Mouse (Mus musculus) kidney, embryonic 15.5 days (tissue): Measurements from ENCODE around the gene Arl5c. TPM values are rescaled to one million over a fixed set of nuclear protein-coding genes. Genes with fewer than 3 reads are reported as not detected.

Source experiments
- ATAC-seq: fragments of 200-750 bp; cut with Nextera tagmentation; replicated peaks from 2 replicates; pipeline ENCODE4 v1.8.0; 2017; ENCODE audit warnings: moderate TSS enrichment; ENCODE audit not compliant: low FRiP score
- H3K27ac ChIP-seq: fragments of 300-500 bp; sonication (generic); 2 replicates; pipeline ENCODE4 v1.5.1; 2015; ENCODE audit warnings: mild to moderate bottlenecking, inconsistent platforms
- H3K27me3 ChIP-seq: fragments of 300-500 bp; sonication (generic); 2 replicates; pipeline ENCODE4 v1.6.1; 2015; ENCODE audit warnings: inconsistent platforms
- H3K36me3 ChIP-seq: fragments of 300-500 bp; sonication (generic); 2 replicates; pipeline ENCODE4 v1.6.1; 2015; ENCODE audit warnings: inconsistent platforms
- H3K4me1 ChIP-seq: fragments of 300-500 bp; sonication (generic); 2 replicates; pipeline ENCODE4 v1.6.1; 2015; ENCODE audit warnings: inconsistent platforms
- H3K4me2 ChIP-seq: fragments of 300-500 bp; sonication (generic); 2 replicates; pipeline ENCODE4 v1.6.1; 2015; ENCODE audit warnings: moderate library complexity, mild to moderate bottlenecking, inconsistent platforms
- H3K4me3 ChIP-seq: fragments of 300-500 bp; sonication (generic); replicated peaks from 2 replicates; pipeline ENCODE4 v1.5.1; 2015; ENCODE audit warnings: mild to moderate bottlenecking, inconsistent platforms
- H3K9ac ChIP-seq: fragments of 300-500 bp; sonication (generic); 2 replicates; pipeline ENCODE4 v1.6.1; 2015; ENCODE audit warnings: mild to moderate bottlenecking, inconsistent platforms
- H3K9me3 ChIP-seq: fragments of 300-500 bp; sonication (generic); replicated peaks from 2 replicates; pipeline ENCODE4 v1.6.1; 2016; ENCODE audit warnings: inconsistent platforms
- WGBS: fragments of 180-500 bp; shearing (Covaris S2); methylation state at CpG from one replicate; pipeline ENCODE4 v1.1.7; 2015; ENCODE audit warnings: mixed read lengths; 5-methylcytosine and 5-hydroxymethylcytosine counted together
- polyA plus RNA-seq: library from polyadenylated mRNA; unstranded; fragments of >200 nt; fragmentation: Nextera tagmentation; extraction: Ambion mirVana; gene quantifications from 2 replicates; pipeline ENCODE4 v1.2.1, GENCODE M21; 2015

Gene Arl5c
- polyA plus RNA-seq, 1 experiment from 2014 or later = 10.1 TPM

- H3K36me3 ChIP-seq = peaks cover 33% of the 10 kb centered on the region
- peaks cover 48% of the 10 kb centered on the region for H3K4me1 ChIP-seq
- H3K27ac ChIP-seq = no peak overlapping the region
- WGBS = 63% methylated on average over 6 of the region's 6 CpGs
- no peak overlapping the region for H3K9ac ChIP-seq
- no peak overlapping the region for H3K4me3 ChIP-seq
- H3K27me3 ChIP-seq = peaks cover 21% of the 10 kb centered on the region
- no peak overlapping the region for H3K4me2 ChIP-seq
- H3K9me3 ChIP-seq = no peaks in the 10 kb centered on the region
- ATAC-seq = no peak
Observed at GRCm38 (mm10) chr11:98001986-98002385, 6.0 kb upstream of the Arl5c start.

- H3K4me1 ChIP-seq = peaks cover 48% of the 10 kb centered on the region
- no peak overlapping the region for H3K4me3 ChIP-seq
- ATAC-seq = no peak
- WGBS = 30% methylated on average over 11 of the region's 11 CpGs
- peaks cover 21% of the 10 kb centered on the region for H3K27me3 ChIP-seq
- H3K4me2 ChIP-seq = no peak overlapping the region
- no peak overlapping the region for H3K27ac ChIP-seq
- peaks cover 29% of the 10 kb centered on the region for H3K36me3 ChIP-seq
- H3K9ac ChIP-seq = no peak overlapping the region
- no peaks in the 10 kb centered on the region for H3K9me3 ChIP-seq
Observed at GRCm38 (mm10) chr11:98001351-98001824, 5.4 kb upstream of the Arl5c start.

- H3K4me1 ChIP-seq = peaks cover 53% of the 10 kb centered on the region
- no peaks in the 10 kb centered on the region for H3K9me3 ChIP-seq
- no peak for ATAC-seq
- WGBS = 19% methylated on average over 7 of the region's 7 CpGs
- H3K4me2 ChIP-seq = no peak overlapping the region
- H3K9ac ChIP-seq = no peak overlapping the region
- no peak overlapping the region for H3K27ac ChIP-seq
- H3K4me3 ChIP-seq = no peak overlapping the region
- H3K27me3 ChIP-seq = peaks cover 21% of the 10 kb centered on the region
- H3K36me3 ChIP-seq = peaks cover 20% of the 10 kb centered on the region
Observed at GRCm38 (mm10) chr11:98000378-98001140, 4.6 kb upstream of the Arl5c start.

- H3K27ac ChIP-seq = no peak overlapping the region
- WGBS = 36% methylated on average over 5 of the region's 5 CpGs
- no peak for ATAC-seq
Observed at GRCm38 (mm10) chr11:97999748-98000147, 3.8 kb upstream of the Arl5c start.

DNA sequence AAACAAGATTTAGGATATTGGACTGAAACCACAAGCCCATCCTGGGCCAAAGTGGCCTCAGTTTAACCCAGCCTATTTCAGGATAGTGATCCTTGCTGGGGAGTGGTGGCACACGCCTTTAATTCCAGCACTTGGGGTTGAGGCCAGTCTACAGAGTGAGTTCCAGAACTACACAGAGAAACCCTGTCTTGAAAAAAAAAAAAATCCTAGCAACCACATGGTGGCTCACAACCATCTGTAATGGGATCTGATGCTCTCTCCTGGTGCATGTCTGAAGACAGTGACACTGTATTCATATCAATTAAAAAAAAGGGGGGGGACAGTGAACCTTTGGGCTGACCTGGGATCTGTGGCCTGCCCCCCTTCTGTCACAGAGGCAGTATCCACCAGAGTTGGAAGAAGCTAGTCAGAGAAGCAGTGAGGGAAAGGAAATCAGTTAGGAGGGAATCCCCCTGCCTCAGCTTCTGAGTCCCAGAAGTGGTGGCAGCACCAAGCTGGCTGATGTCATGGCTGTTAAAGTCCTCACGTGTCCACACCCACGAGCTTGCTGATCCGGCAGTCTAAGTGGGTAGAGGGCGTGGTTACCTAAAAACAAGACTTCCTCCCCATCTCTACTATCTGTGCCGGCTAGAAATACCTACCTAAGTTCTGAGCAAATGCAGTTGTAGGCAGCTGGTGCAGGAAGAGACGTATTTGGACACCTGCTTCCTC is 3.1 kb upstream of the Arl5c start:
- Histone ChIP-seq H3K4me2 (no peak overlapping the region), H3K9me3 (no peaks in the 10 kb centered on the region), H3K9ac (no peak overlapping the region), H3K4me1 (peaks cover 64% of the 10 kb centered on the region), H3K4me3 (no peak overlapping the region), H3K27ac (no peak overlapping the region), H3K27me3 (peaks cover 21% of the 10 kb centered on the region), H3K36me3 (peaks cover 5% of the 10 kb centered on the region)
- no peak for ATAC-seq
- 55% methylated on average over 7 of the region's 7 CpGs for WGBS

More at GRCm38 (mm10) chr11:97999748-98000147, 3.8 kb upstream of the Arl5c start:
- no peaks in the 10 kb centered on the region for H3K9me3 ChIP-seq
- H3K4me1 ChIP-seq = peaks cover 61% of the 10 kb centered on the region
- peaks cover 21% of the 10 kb centered on the region for H3K27me3 ChIP-seq
- H3K9ac ChIP-seq = no peak overlapping the region
- no peak overlapping the region for H3K4me3 ChIP-seq
- no peak overlapping the region for H3K4me2 ChIP-seq
- H3K36me3 ChIP-seq = peaks cover 12% of the 10 kb centered on the region

GRCm38 (mm10) chr11:97998074-97998793 is 2.3 kb upstream of the Arl5c start:
- H3K9me3 ChIP-seq = no peaks in the 10 kb centered on the region
- ATAC-seq = no peak
- WGBS = 78% methylated on average over 11 of the region's 11 CpGs
- H3K27me3 ChIP-seq = peaks cover 21% of the 10 kb centered on the region
- no peak overlapping the region for H3K27ac ChIP-seq
- peaks cover 56% of the 10 kb centered on the region for H3K4me1 ChIP-seq
- no peak overlapping the region for H3K4me3 ChIP-seq
- H3K4me2 ChIP-seq = no peak overlapping the region
- H3K36me3 ChIP-seq = 0 out of 2 replicates have a peak, but pooled peaks cover 4% of the 10 kb centered on the region
- H3K9ac ChIP-seq = no peak overlapping the region

DNA sequence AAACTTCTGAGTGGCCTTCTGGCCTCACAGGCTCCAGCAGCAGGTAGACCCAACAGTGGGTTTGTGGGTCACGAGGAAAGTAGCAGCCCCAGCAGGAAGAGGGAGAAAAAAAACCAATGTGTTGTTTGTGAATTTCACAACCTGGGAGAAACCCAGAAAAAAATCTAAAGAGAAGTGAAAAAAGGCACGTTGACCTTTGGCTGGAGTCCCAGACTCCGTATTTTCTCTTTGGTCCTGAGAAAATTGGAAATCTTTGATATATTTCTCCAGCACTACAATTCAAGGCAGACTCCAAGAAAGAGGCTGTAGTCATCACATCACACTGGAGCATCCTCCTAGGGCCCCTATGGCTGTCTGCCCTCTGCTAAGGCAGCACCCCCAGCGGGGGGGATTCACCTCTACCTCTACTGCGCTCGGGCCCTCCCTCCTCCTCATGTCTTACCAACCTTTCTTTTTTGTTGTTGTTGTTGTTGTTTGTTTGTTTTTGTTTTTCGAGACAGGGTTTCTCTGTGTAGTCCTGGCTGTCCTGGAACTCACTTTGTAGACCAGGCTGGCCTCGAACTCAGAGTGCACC is 1.5 kb upstream of the Arl5c start:
- H3K4me3 ChIP-seq = no peak overlapping the region
- ATAC-seq = no peak
- no peak overlapping the region for H3K9ac ChIP-seq
- H3K4me1 ChIP-seq = peaks cover 48% of the 10 kb centered on the region
- H3K9me3 ChIP-seq = no peaks in the 10 kb centered on the region
- no peak overlapping the region for H3K27ac ChIP-seq
- H3K4me2 ChIP-seq = no peak overlapping the region
- 73% methylated on average over 8 of the region's 8 CpGs for WGBS
- H3K36me3 ChIP-seq = no peaks in the 10 kb centered on the region
- peaks cover 21% of the 10 kb centered on the region for H3K27me3 ChIP-seq

DNA sequence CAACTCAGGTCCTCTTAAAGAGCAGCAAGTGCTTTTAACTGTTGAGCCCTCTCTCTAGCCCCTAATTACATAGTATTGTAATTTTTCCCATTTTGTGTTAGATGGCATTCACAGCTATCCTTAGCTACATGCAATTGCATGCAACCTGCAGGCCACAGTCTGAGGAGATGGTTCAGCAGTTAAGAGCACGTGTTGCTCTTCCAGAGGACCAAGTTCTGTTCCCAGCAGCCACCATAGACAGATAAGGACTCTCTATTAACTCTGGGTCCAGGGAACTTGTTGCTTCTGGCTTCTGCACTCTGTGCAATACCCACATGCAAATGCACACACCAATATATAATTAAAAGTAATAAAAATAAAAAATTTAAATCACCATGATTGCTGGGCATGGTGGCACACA is 710 bp upstream of the Arl5c start:
- no peak overlapping the region for H3K9ac ChIP-seq
- H3K36me3 ChIP-seq = no peaks in the 10 kb centered on the region
- no peak overlapping the region for H3K4me3 ChIP-seq
- H3K4me2 ChIP-seq = no peak overlapping the region
- H3K27ac ChIP-seq = no peak overlapping the region
- peaks cover 16% of the 10 kb centered on the region for H3K27me3 ChIP-seq
- H3K9me3 ChIP-seq = no peaks in the 10 kb centered on the region
- H3K4me1 ChIP-seq = peaks cover 43% of the 10 kb centered on the region
- no peak for ATAC-seq
- WGBS = 73% methylated on average over 1 of the region's 1 CpGs

- Histone ChIP-seq H3K9me3 (no peaks in the 10 kb centered on the region), H3K36me3 (no peaks in the 10 kb centered on the region)
Observed at GRCm38 (mm10) chr11:97994539-97995100, 1.4 kb downstream of the Arl5c start.

GRCm38 (mm10) chr11:97988530-97989096 is 7.4 kb downstream of the Arl5c start:
- Histone ChIP-seq H3K27me3 (peaks cover 31% of the 10 kb centered on the region), H3K4me2 (peak overlapping the region; percentile 90), H3K9me3 (no peaks in the 10 kb centered on the region), H3K4me3 (peak overlapping the region; percentile 87), H3K36me3 (no peaks in the 10 kb centered on the region), H3K4me1 (peaks cover 37% of the 10 kb centered on the region), H3K9ac (peak overlapping the region; percentile 81), H3K27ac (peak overlapping the region; percentile 93)
- ATAC-seq = peak; percentile 84
- 0% methylated on average over 26 of the region's 26 CpGs for WGBS

More at GRCm38 (mm10) chr11:97994539-97995100, 1.4 kb downstream of the Arl5c start:
- Histone ChIP-seq H3K27ac (no peak overlapping the region), H3K4me2 (peak overlapping the region; percentile 95), H3K4me3 (peak overlapping the region; percentile 54), H3K4me1 (peaks cover 37% of the 10 kb centered on the region), H3K9ac (peak overlapping the region; percentile 46; the same call in 1 of the 2 replicates), H3K27me3 (peaks cover under 1% of the 10 kb centered on the region; the same call in 1 of the 2 replicates)
- ATAC-seq = peak; percentile 49
- 6% methylated on average over 13 of the region's 13 CpGs for WGBS
